Mouse (Mus musculus) liver, embryonic 13.5 days (tissue): ENCODE data around the gene Mas1. TPM values are rescaled to one million over a fixed set of nuclear protein-coding genes. Genes with fewer than 3 reads are reported as not detected.

Experiments used
- ATAC-seq: fragments of 200-750 bp; cut with Nextera tagmentation; 2 replicates; pipeline ENCODE4 v1.8.0; 2017; ENCODE audit warnings: low read depth, mild to moderate bottlenecking, moderate number of reproducible peaks, moderate library complexity
- DNase-seq: peaks from one replicate; pipeline ENCODE4 v3.0.0; 2022
- H3K27ac ChIP-seq: fragments of 300-500 bp; sonication (generic); 2 replicates; pipeline ENCODE4 v1.5.1; 2015; ENCODE audit warnings: moderate library complexity, mild to moderate bottlenecking, inconsistent platforms
- H3K27me3 ChIP-seq: fragments of 300-500 bp; sonication (generic); 2 replicates; pipeline ENCODE4 v1.6.1; 2015; ENCODE audit warnings: mild to moderate bottlenecking, inconsistent platforms
- H3K36me3 ChIP-seq: fragments of 300-500 bp; sonication (generic); 2 replicates; pipeline ENCODE4 v1.6.1; 2015; ENCODE audit warnings: mild to moderate bottlenecking, inconsistent platforms
- H3K4me1 ChIP-seq: fragments of 300-500 bp; sonication (generic); replicated peaks from 2 replicates; pipeline ENCODE4 v1.6.1; 2015; ENCODE audit warnings: inconsistent platforms
- H3K4me2 ChIP-seq: fragments of 300-500 bp; sonication (generic); 2 replicates; pipeline ENCODE4 v1.6.1; 2015; ENCODE audit warnings: inconsistent platforms, mild to moderate bottlenecking, moderate library complexity
- H3K4me3 ChIP-seq: fragments of 300-500 bp; sonication (generic); replicated peaks from 2 replicates; pipeline ENCODE4 v1.5.1; 2015; ENCODE audit warnings: mild to moderate bottlenecking, inconsistent platforms
- H3K9ac ChIP-seq: fragments of 300-500 bp; sonication (generic); 2 replicates; pipeline ENCODE4 v1.6.1; 2015; ENCODE audit warnings: mild to moderate bottlenecking, inconsistent platforms
- H3K9me3 ChIP-seq: fragments of 300-500 bp; sonication (generic); replicated peaks from 2 replicates; pipeline ENCODE4 v1.6.1; 2016; ENCODE audit warnings: inconsistent platforms
- WGBS: fragments of 180-500 bp; shearing (Covaris S2); methylation state at CpG from one replicate; pipeline ENCODE4 v1.1.7; 2015; ENCODE audit not compliant: insufficient replicate concordance; 5-methylcytosine and 5-hydroxymethylcytosine counted together
- polyA plus RNA-seq: library from polyadenylated mRNA; unstranded; fragments of >200 nt; fragmentation: Nextera tagmentation; extraction: Ambion mirVana; gene quantifications from 2 replicates; pipeline ENCODE4 v1.2.1, GENCODE M21; 2015

The Mas1 gene
- polyA plus RNA-seq, 1 experiment from 2014 or later, result not detected

GRCm38 (mm10) chr17:12846474-12846873 is 21.5 kb downstream of the Mas1 start:
- H3K9me3 ChIP-seq, result no peaks in the 10 kb centered on the region
- no peaks in the 10 kb centered on the region for H3K36me3 ChIP-seq
- 0 out of 2 replicates have a peak, but pooled peaks cover 7% of the 10 kb centered on the region for H3K27me3 ChIP-seq
- H3K9ac ChIP-seq, result no peak overlapping the region
- no peaks in the 10 kb centered on the region for H3K4me1 ChIP-seq
- 57% methylated on average over 5 of the region's 5 CpGs for WGBS
- H3K4me3 ChIP-seq, result no peak overlapping the region
- no peak for ATAC-seq
- no peak for DNase-seq
- no peak overlapping the region for H3K27ac ChIP-seq
- no peak overlapping the region for H3K4me2 ChIP-seq

- Histone ChIP-seq H3K27me3 (0 out of 2 replicates have a peak, but pooled peaks cover 7% of the 10 kb centered on the region), H3K4me2 (no peak overlapping the region), H3K27ac (no peak overlapping the region), H3K4me1 (no peaks in the 10 kb centered on the region), H3K36me3 (no peaks in the 10 kb centered on the region), H3K4me3 (no peak overlapping the region), H3K9me3 (no peaks in the 10 kb centered on the region), H3K9ac (no peak overlapping the region)
- ATAC-seq, result no peak
- 34% methylated on average over 5 of the region's 5 CpGs for WGBS
- no peak for DNase-seq
These were observed 22.1 kb downstream of the Mas1 start for GRCm38 (mm10) chr17:12845862-12846261.

GRCm38 (mm10) chr17:12844540-12844939 is 23.4 kb downstream of the Mas1 start:
- H3K36me3 ChIP-seq, result no peaks in the 10 kb centered on the region
- H3K27ac ChIP-seq, result no peak overlapping the region
- WGBS, result 80% methylated on average over 4 of the region's 4 CpGs
- no peaks in the 10 kb centered on the region for H3K4me1 ChIP-seq
- no peak for DNase-seq
- no peak for ATAC-seq
- no peak overlapping the region for H3K4me2 ChIP-seq
- 0 out of 2 replicates have a peak, but pooled peaks cover 4% of the 10 kb centered on the region for H3K27me3 ChIP-seq
- H3K9me3 ChIP-seq, result no peaks in the 10 kb centered on the region
- no peak overlapping the region for H3K9ac ChIP-seq
- no peak overlapping the region for H3K4me3 ChIP-seq

GRCm38 (mm10) chr17:12843826-12844225 is 24.1 kb downstream of the Mas1 start:
- Histone ChIP-seq H3K36me3 (no peaks in the 10 kb centered on the region), H3K9me3 (no peaks in the 10 kb centered on the region), H3K27me3 (no peaks in the 10 kb centered on the region), H3K9ac (no peak overlapping the region), H3K4me1 (no peaks in the 10 kb centered on the region), H3K4me2 (no peak overlapping the region), H3K4me3 (no peak overlapping the region), H3K27ac (no peak overlapping the region)
- DNase-seq, result no peak
- 38% methylated on average over 6 of the region's 6 CpGs for WGBS
- no peak for ATAC-seq

GRCm38 (mm10) chr17:12839475-12840267 is 28.3 kb downstream of the Mas1 start:
- Histone ChIP-seq H3K27ac (no peak overlapping the region), H3K4me3 (no peak overlapping the region), H3K4me2 (no peak overlapping the region), H3K9me3 (no peaks in the 10 kb centered on the region), H3K36me3 (no peaks in the 10 kb centered on the region), H3K4me1 (no peaks in the 10 kb centered on the region), H3K27me3 (no peaks in the 10 kb centered on the region), H3K9ac (no peak overlapping the region)
- ATAC-seq (no peak), DNase-seq (no peak)
- 57% methylated on average over 10 of the region's 10 CpGs for WGBS

- no peak overlapping the region for H3K9ac ChIP-seq
- H3K4me2 ChIP-seq, result no peak overlapping the region
- no peak for ATAC-seq
- H3K4me1 ChIP-seq, result no peaks in the 10 kb centered on the region
- H3K36me3 ChIP-seq, result no peaks in the 10 kb centered on the region
- WGBS, result 68% methylated on average over 5 of the region's 5 CpGs
- H3K27me3 ChIP-seq, result no peaks in the 10 kb centered on the region
- H3K9me3 ChIP-seq, result no peaks in the 10 kb centered on the region
- DNase-seq, result no peak
- no peak overlapping the region for H3K4me3 ChIP-seq
- H3K27ac ChIP-seq, result no peak overlapping the region
These were observed 32.2 kb downstream of the Mas1 start for GRCm38 (mm10) chr17:12835738-12836137.

GRCm38 (mm10) chr17:12834826-12835225 is 33.1 kb downstream of the Mas1 start:
- ATAC-seq (no peak), DNase-seq (no peak)
- no peak overlapping the region for H3K4me3 ChIP-seq
- H3K27ac ChIP-seq, result no peak overlapping the region
- H3K4me2 ChIP-seq, result no peak overlapping the region
- H3K9ac ChIP-seq, result no peak overlapping the region
- WGBS, result 56% methylated on average over 3 of the region's 3 CpGs
- no peaks in the 10 kb centered on the region for H3K27me3 ChIP-seq
- H3K4me1 ChIP-seq, result no peaks in the 10 kb centered on the region
- no peaks in the 10 kb centered on the region for H3K9me3 ChIP-seq
- no peaks in the 10 kb centered on the region for H3K36me3 ChIP-seq

- Histone ChIP-seq H3K27ac (no peak overlapping the region), H3K4me1 (no peaks in the 10 kb centered on the region), H3K27me3 (no peaks in the 10 kb centered on the region), H3K36me3 (no peaks in the 10 kb centered on the region), H3K4me2 (no peak overlapping the region), H3K9me3 (no peaks in the 10 kb centered on the region), H3K9ac (no peak overlapping the region), H3K4me3 (no peak overlapping the region)
- DNase-seq (no peak), ATAC-seq (no peak)
- 57% methylated on average over 3 of the region's 3 CpGs for WGBS
These were observed 33.6 kb downstream of the Mas1 start for GRCm38 (mm10) chr17:12834317-12834716.

GRCm38 (mm10) chr17:12832657-12833056 is 35.3 kb downstream of the Mas1 start:
- Histone ChIP-seq H3K9ac (no peak overlapping the region), H3K4me2 (no peak overlapping the region), H3K27me3 (no peaks in the 10 kb centered on the region), H3K4me3 (no peak overlapping the region), H3K36me3 (no peaks in the 10 kb centered on the region), H3K27ac (no peak overlapping the region), H3K9me3 (no peaks in the 10 kb centered on the region), H3K4me1 (no peaks in the 10 kb centered on the region)
- ATAC-seq (no peak), DNase-seq (no peak)
- 68% methylated on average over 4 of the region's 4 CpGs for WGBS

GRCm38 (mm10) chr17:12832231-12832630 is 35.7 kb downstream of the Mas1 start:
- H3K4me2 ChIP-seq, result no peak overlapping the region
- no peak overlapping the region for H3K4me3 ChIP-seq
- no peaks in the 10 kb centered on the region for H3K4me1 ChIP-seq
- no peaks in the 10 kb centered on the region for H3K36me3 ChIP-seq
- DNase-seq, result no peak
- WGBS, result 83% methylated on average over 3 of the region's 3 CpGs
- H3K9me3 ChIP-seq, result no peaks in the 10 kb centered on the region
- no peak for ATAC-seq
- no peaks in the 10 kb centered on the region for H3K27me3 ChIP-seq
- no peak overlapping the region for H3K27ac ChIP-seq
- no peak overlapping the region for H3K9ac ChIP-seq

- Histone ChIP-seq H3K4me1 (no peaks in the 10 kb centered on the region), H3K9ac (no peak overlapping the region), H3K27me3 (no peaks in the 10 kb centered on the region), H3K36me3 (no peaks in the 10 kb centered on the region), H3K4me2 (no peak overlapping the region), H3K27ac (no peak overlapping the region), H3K9me3 (no peaks in the 10 kb centered on the region), H3K4me3 (no peak overlapping the region)
- 48% methylated on average over 5 of the region's 5 CpGs for WGBS
- ATAC-seq, result no peak
- DNase-seq, result no peak
These were observed 37.6 kb downstream of the Mas1 start for GRCm38 (mm10) chr17:12830351-12830750.

- peak; percentile 35 for DNase-seq
- 29% methylated on average over 4 of the region's 4 CpGs for WGBS
These were observed 52.1 kb downstream of the Mas1 start for GRCm38 (mm10) chr17:12815885-12816284.

More at GRCm38 (mm10) chr17:12815885-12816284, 52.1 kb downstream of the Mas1 start:
- Histone ChIP-seq H3K4me3 (no peak overlapping the region), H3K9ac (no peak overlapping the region), H3K4me2 (no peak overlapping the region), H3K27me3 (no peaks in the 10 kb centered on the region), H3K9me3 (peaks cover 9% of the 10 kb centered on the region; the same call in 1 of the 2 replicates), H3K27ac (0 out of 2 replicates have a peak overlapping the region, but pooled peaks have one; percentile 47), H3K36me3 (peaks cover 44% of the 10 kb centered on the region), H3K4me1 (peaks cover 13% of the 10 kb centered on the region)
- peak; percentile 92 for ATAC-seq
